Mouse (Mus musculus): ENCODE results near the gene 4921536K21Rik.

Gene 4921536K21Rik

GRCm38 (mm10) chr11:3855846-3856245, 39.1 kb downstream of the 4921536K21Rik start:
- DNase-seq (ENCODE audit: low spot score in 2 of 2) = no peak

DNA sequence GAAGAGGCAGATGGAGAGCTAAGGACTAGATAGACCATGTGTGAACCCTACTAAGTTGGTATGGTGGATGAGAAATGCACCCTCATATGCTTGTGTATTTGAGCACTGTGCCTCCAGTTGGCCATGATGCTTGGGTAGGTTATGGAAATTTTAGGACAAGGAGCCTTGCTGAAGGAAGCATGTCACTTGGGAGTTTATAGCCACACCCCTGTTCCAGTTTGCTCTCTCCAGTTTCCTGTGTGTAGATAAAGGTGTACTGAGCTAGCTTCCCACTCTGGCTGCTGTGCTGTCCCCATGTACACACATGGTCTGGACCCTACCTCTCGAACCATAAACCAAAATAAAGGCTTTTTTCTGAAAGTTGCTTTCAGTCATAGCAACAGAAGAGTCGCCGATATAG, 40.7 kb downstream of the 4921536K21Rik start:
- no peak for DNase-seq (ENCODE audit: low spot score in 2 of 2)

DNA sequence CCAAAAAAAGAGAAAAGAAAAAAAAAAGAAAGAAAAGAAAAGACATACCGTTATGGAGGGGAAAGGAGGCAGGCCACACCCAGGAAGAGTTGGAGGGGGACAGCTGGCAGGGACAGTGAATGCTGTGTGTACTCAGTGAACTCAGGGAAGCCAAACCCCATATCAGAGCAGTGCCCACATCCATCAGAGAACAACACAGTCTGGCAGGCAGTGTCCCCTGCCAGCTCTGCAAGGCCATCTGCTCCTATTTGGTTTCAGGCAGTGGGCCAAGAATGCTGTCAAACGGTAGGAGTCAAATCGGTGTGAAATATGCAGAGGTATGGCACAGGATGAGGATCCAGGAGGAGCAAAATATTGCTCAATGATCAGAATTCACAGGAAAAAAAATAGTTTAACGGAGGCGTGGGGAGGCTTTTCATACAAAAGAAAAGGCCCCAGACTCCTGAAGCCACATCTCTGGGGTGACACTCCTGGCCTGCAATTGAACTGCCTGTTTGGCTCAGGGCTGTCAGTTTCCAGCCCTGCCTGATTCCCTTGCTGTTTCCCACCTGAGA, 41.3 kb downstream of the 4921536K21Rik start:
- DNase-seq (ENCODE audit: low spot score in 2 of 2) = peak; percentile 74 to 82

- DNase-seq (ENCODE audit: low spot score in 2 of 2) = no peak
Measured at GRCm38 (mm10) chr11:3853031-3853430, 41.9 kb downstream of the 4921536K21Rik start.

- peak in 1 of 2 experiments; percentile 19 for DNase-seq (ENCODE audit: low spot score in 2 of 2)
Measured at GRCm38 (mm10) chr11:3851872-3852271, 43.0 kb downstream of the 4921536K21Rik start.

- DNase-seq (ENCODE audit: low spot score in 2 of 2) = peak in 1 of 2 experiments; percentile 23
Measured at GRCm38 (mm10) chr11:3850746-3851277, 44.1 kb downstream of the 4921536K21Rik start.

DNA sequence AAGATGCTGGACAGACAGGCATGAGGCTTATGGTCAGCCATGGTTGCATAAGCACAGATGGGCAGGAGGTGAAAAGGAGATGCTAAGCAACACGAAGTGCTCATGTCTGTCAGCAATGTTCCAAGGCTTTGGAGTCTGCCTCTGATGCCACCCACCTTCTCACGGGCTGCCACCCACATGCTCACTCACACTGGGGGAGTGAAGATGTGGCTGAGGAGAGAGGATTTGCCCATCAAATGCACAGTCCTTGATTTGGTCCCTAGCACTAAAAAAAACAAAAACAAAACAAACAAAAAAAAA, 44.6 kb downstream of the 4921536K21Rik start:
- peak; percentile 51 to 53 for DNase-seq (ENCODE audit: low spot score in 2 of 2)

- DNase-seq (ENCODE audit: low spot score in 2 of 2) = peak in 1 of 2 experiments; percentile 30
Measured at GRCm38 (mm10) chr11:3849469-3850314, 45.2 kb downstream of the 4921536K21Rik start.

- no peak for DNase-seq (ENCODE audit: low spot score in 2 of 2)
Measured at GRCm38 (mm10) chr11:3846351-3846750, 48.5 kb downstream of the 4921536K21Rik start.

DNA sequence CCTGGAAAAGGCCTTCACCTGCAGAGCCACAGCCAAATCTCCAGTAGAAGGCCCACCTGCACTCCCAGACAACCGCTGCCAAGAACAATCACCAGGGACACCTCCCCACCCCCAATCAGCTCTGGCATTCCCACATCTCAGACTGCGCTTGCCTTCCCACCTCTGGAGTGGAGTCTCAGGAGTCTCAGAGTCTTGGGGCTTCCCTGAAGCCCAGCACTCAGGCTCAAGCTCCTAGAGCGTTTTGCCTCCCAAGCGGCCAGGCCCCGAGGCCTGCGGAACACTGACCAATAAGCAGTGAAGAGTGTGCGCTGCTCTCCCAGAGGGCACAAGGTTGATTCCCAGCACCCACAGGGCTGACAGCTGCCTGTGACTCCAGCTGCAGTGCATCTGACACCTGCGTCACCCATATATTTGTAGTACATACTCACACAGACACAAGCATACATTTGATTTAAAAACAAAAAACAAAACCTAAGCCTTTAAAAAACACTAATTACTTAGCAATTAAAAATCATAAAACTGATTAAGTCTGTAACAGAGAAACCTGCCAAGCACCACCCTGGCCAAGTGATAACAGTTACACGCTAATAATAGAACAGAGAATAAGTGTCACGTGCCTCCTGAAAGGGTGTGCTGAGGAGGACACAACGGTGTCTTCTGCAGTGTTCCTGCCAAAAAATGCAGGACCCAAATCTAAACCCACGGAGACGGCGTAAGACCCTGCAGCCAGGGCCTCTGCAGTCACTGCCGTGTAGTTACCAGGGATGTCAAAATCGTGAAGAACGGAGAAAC, 50.8 kb downstream of the 4921536K21Rik start:
- no peak for DNase-seq (ENCODE audit: low spot score in 2 of 2)

All from right cerebral cortex, postnatal 10 days (tissue).